Mouse (Mus musculus): ENCODE measurements at regions not wholly inside any gene's neighbourhood (a gene's known extent, or its start where the extent isn't known, plus 50 kb on each side); places are given as distances from the start of the nearest gene placed in this dataset.

DNA sequence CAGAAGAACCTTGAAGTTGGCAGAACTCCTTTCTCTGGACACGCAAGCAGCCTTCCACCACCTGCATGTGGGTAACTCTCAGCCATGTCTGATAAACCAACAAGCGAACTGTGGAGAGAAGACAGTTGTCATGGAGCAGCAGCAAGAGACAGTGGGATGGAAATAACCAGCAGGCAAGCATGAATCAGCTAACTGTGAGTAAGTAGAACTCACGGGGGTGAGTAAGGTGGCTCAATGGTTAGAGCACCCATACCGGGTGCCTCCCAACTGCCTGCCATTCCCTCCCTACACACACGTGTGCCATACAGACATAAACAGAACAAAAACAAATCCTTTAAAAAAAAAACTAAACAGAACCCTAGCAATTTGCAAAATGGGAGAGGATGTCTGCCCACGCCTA is 191.5 kb downstream of the Cdc5l start:
- DNase-seq (ENCODE audit: low read depth in 2 of 2, low spot score in 2 of 2): no peak

DNA sequence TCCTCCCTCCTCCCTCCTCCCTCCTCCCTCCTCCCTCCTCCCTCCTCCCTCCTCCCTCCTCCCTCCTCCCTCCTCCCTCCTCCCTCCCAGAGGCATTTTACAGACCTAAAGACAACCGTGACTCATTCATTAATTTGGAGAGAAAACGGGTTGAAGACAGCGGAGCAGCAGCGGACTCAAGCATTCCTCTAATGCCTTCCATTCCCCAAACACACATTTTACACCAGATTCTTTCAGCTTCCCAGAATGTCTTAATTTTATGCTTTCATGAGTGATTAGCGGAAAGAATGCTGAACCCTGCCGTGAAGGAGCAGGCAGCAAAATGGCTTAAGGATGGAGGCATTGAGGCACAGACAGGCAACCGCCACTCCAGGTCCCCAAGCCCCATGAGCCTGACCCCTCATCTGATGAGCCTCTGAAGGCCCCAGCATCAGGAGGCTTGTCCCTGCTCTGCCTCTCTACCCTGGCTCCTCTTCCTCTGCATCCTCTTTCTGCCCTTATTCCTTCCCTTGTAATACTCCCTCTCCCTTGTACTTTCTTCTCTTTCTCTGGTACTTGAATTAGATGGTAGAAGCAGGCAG is 192.5 kb downstream of the Cdc5l start:
- no peak for DNase-seq (ENCODE audit: low read depth in 2 of 2, low spot score in 2 of 2)

GRCm38 (mm10) chr17:45240545-45240944 is 193.0 kb downstream of the Cdc5l start:
- no peak for DNase-seq (ENCODE audit: low read depth in 2 of 2, low spot score in 2 of 2)

GRCm38 (mm10) chr17:45237246-45237645 is 196.3 kb downstream of the Cdc5l start:
- DNase-seq (ENCODE audit: low read depth in 2 of 2, low spot score in 2 of 2): no peak

DNA sequence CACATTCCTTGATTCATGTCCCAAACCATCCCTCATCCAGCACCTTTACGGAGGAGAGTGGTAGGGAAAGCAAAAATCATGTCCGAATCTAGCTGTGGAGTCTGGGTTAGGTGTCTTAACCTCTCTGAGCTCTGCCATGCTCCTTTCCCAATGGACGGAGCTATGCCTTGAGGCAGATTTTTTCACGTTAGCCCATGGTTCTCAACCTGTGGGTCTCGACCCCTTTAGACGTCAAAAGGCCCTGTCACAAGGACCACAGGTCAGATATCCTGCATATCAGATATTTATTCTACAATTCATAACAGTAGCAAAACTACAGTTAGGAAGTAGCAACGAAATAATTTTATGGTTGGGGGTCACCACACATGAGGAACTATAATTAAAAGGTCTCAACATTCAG is 198.1 kb downstream of the Cdc5l start:
- DNase-seq (ENCODE audit: low read depth in 2 of 2, low spot score in 2 of 2): no peak

GRCm38 (mm10) chr17:45232874-45233273 is 200.7 kb downstream of the Cdc5l start:
- DNase-seq (ENCODE audit: low read depth in 2 of 2, low spot score in 2 of 2): no peak

- no peak for DNase-seq (ENCODE audit: low read depth in 2 of 2, low spot score in 2 of 2)
Measured at GRCm38 (mm10) chr17:45227190-45227589, 206.3 kb downstream of the Cdc5l start.

DNA sequence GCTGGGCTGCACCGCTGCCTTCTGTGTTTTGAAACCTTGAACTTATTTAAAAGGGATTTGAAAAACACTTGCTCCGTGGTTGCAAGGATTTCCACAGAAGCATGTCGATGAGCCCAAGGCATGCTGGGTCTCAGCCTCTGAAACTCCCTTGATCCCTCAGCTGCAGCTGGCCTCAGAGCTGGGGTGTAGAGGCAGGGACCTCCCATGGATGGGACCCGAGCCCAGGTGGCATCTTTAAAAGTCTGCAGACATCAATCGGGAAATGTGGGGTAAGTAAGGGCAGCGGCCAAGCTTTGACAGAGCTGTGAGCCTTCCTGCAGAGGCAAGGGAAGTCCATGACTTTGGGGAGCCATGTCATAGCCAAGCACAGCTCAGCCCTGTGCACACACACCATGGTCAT is 207.1 kb downstream of the Cdc5l start:
- no peak for DNase-seq (ENCODE audit: low read depth in 2 of 2, low spot score in 2 of 2)

DNA sequence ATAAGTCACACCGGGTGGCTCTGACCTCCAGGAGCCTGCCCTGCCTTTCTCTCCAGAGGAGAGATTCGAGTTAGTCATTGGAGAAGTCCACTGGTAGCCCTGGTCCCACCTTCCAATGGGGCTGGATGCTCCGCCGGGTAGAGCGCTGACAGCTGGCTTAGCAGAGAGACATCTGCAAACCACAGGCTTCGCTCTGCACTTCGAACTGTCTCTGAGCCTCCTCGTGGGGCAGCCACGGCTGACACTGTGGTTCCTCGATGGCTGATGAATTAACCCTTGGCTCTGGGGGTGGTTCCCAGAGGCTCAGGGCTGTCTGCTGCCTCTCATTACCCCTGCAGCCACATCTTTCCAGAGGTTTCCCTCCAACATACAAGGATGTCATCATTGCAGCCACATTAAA is 211.9 kb downstream of the Cdc5l start:
- no peak for DNase-seq (ENCODE audit: low read depth in 2 of 2, low spot score in 2 of 2)

- DNase-seq (ENCODE audit: low read depth in 2 of 2, low spot score in 2 of 2): no peak
Measured at GRCm38 (mm10) chr17:45217126-45217525, 216.4 kb downstream of the Cdc5l start.

DNA sequence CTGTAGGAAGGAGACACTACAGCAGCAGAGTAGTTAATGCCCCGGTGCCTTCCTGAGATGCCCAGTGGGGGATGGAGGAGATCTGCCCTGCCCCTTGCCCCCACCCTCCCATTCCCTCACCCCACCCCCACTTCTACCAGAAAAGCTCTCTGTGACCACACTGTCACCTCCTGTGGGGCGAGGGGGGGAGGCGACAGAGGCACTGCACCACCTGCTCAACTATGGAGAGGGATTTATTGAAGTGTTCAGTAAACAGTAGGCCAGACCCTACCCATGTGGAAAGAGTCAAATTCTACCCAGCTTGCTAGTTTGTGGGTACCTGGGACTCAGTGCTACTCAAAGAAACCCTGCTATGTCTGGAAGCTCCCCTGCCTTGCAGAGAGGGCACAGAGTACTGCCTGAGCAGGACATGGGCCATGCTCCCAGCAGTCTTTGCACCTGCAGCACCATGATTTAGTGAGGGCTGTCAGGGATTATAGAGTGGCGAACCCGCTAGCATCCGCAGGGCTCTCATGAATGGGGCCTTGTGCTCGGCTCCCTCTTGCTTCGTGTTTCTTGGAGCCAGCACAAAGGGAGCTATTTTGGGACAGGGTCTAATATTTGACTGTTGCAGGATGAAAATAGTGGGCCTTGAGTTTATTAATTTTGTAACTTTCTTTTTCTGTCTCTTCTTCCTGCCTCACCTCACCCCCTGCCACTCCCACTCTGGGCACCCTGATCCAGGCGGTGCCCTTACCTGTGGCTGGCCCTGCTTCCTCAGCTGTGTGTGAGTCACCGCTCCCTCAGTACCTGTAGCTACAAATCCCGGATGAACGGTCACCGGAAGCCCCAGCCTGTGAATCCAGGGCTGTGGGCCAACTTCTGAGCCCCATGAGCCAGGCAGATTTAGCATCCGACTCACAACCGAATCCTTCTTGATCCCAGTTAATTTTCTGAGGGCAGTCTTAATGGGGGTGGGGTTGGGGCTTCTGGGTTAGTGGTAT is 218.2 kb downstream of the Cdc5l start:
- DNase-seq (ENCODE audit: low read depth in 2 of 2, low spot score in 2 of 2): no peak

DNA sequence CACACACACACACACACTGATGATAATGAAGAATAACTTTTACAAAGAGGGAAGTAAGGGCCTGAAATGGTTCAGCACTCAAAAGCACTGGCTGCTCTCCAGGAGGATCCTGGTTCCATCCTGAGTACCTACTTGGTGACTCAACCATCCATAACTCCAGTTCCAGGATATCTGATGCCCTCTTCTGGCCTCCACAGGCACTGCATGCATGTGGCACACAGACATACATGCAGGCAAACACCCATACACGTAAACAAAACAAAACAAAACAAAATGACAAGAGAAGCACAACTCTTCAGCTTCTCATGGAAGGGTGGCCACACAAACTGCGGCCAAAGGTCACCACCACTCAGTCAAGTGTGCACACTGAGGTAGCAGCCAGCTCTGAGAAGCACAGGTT is 222.6 kb downstream of the Cdc5l start:
- DNase-seq (ENCODE audit: low read depth in 2 of 2, low spot score in 2 of 2): no peak

DNA sequence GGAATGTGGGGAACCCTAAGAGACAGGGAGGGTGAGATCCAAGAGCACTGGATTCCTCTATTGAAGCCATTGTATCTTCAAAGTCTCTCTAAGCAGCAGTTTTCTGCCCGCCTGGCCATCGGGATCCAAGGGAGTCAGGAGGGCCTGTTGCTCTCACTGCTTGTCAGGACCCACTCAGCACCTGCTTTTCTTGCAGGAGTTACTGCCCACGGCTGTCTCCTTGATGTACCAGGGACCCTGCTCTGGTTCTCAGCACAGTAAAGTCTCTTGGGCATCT is 224.2 kb downstream of the Cdc5l start:
- no peak for DNase-seq (ENCODE audit: low read depth in 2 of 2, low spot score in 2 of 2)

GRCm38 (mm10) chr17:45208596-45209386 is 224.7 kb downstream of the Cdc5l start:
- no peak for DNase-seq (ENCODE audit: low read depth in 2 of 2, low spot score in 2 of 2)

DNA sequence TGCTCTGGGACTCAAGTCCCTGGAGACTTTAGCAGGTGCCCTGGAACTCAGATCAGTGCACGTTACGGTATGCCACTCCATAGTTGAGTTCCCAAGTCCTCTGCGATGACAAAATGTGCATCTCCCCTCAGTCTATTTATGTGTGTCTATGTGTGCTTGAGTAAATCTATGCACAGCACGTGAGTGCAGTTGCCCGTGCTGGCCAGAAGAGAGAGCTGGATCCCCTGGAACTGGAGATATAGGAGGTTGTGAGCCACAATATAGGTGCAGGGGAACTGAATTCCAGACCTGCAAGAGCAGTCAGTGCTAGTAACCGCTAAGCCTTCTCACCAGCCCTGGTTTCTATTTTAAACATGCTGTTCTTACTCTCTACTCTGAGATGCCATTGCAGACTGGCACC is 237.8 kb downstream of the Cdc5l start:
- no peak for DNase-seq (ENCODE audit: low read depth in 2 of 2, low spot score in 2 of 2)

DNA sequence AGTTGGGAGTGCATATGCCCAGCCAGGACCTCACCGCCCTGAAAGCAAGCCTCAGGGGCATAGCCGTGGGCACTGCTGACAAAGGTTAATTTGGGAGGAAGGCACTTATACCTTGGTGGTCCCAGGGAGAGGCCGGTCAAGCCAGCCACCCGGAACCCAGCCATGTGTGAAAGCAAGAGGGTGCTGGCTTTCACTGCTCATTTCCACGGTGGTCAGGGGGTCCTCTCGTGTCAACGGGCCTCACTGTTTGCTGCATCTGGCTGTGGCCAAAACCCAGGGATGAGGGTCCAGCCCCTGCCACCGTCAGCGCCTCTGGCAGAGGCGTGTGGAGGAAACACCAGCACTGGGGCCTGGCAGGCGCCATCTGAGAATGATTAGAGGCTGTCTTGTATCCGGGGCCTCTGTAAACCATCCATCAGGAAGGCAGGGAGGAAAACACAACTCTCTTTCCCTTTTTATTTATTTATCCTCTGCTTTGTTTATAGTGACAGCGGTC is 238.7 kb downstream of the Cdc5l start:
- no peak for DNase-seq (ENCODE audit: low read depth in 2 of 2, low spot score in 2 of 2)

DNA sequence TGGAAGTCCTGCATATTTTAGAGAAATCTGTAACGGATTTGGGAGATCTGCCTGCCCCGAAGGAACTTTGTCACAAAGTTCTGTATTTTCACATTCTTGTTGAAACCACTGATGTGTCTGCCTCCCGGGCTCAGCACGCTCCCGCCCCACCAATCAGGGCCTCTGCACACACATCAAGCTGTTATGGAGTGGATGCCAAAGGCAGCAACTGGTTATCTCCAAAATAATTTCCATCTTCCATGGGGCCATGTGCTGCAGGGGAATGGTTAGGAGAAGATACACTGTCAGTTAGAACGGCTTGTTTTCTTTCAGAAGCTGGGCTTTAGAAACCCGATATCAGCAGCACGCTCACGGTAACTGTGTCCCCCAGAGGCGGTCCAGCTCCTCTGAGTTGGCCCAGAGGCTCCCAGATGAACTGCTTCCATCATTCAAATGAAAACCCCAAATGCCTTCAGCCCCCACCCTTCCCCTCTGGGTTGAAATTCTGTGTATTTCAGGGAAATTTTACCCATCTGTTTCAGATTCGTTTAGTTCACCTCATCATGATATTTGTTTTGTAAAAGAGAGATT is 240.0 kb downstream of the Cdc5l start:
- DNase-seq (ENCODE audit: low read depth in 2 of 2, low spot score in 2 of 2): no peak

- DNase-seq (ENCODE audit: low read depth in 2 of 2, low spot score in 2 of 2): no peak
Measured at GRCm38 (mm10) chr17:45187402-45187801, 246.1 kb downstream of the Cdc5l start.

DNA sequence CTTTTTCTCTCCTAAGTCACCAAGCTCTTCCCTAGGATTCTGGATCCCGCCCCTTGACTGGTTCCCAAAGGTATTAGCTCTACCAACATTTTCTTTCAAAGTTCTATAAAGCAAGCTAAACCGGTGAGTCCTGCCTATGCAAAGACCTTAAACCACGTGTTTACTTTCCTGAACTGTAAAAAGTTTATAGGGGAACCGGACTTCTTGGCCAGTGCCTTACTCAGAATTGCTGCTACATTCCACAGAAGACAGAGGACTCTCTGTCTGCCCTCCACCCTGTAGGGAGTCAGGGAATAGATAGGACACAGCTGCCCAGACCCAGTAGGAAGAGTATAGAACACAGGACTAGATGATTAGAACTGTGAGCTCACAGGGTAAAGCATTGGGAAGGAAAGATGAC is 257.2 kb downstream of the Cdc5l start:
- DNase-seq (ENCODE audit: low read depth in 2 of 2, low spot score in 2 of 2): no peak

GRCm38 (mm10) chr17:45169257-45169994 is 264.1 kb downstream of the Cdc5l start:
- DNase-seq (ENCODE audit: low read depth in 2 of 2, low spot score in 2 of 2): no peak
